Mouse (Mus musculus) bone marrow, adult 2 months (tissue): ENCODE measurements around the gene Tifab.

Source experiments
- CTCF ChIP-seq: fragments of 200-500 bp; IDR thresholded peaks from 2 replicates; pipeline ENCODE4 v1.5.1; 2011; ENCODE audit warnings: low read length, control low read depth; ENCODE audit not compliant: control insufficient read depth, insufficient read depth
- POLR2A ChIP-seq: fragments of 200-500 bp; IDR thresholded peaks from 2 replicates; pipeline ENCODE4 v1.6.1; 2011; ENCODE audit warnings: low read depth, mild to moderate bottlenecking, control low read depth, low read length, borderline replicate concordance; ENCODE audit not compliant: control insufficient read depth

DNA sequence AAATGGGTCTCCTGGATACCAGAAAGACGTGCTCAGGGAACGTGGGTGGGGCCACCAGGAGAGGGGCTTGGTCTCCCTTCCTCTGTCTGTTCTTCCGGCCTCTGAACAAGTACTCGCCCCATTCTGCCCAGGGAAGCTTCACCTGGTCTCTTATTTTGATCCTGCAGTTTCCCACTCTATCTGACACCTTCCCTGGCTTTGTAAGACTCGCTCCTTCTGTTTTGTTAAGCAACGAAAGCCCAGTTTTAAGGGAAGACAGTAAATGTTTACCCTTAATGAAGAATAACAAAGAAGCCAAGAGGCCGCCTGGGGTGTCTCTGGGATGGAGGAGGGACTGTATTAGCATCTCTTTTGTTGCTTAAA is 35.6 kb downstream of the Tifab start:
- TF ChIP-seq CTCF (no peak), POLR2A (no peak)
